Mouse (Mus musculus) MEL (cell line): ENCODE measurements at regions not wholly inside any gene's neighbourhood (a gene's known extent, or its start where the extent isn't known, plus 50 kb on each side); places are given as distances from the start of the nearest gene placed in this dataset.

Experiments
- CHD1 ChIP-seq: IDR thresholded peaks from 2 replicates; pipeline ENCODE4 v1.6.1; 2012; ENCODE audit warnings: low read depth, mild to moderate bottlenecking, inconsistent platforms, low read length, improper control_type of control experiment
- CTCF ChIP-seq, 3 experiments: IDR thresholded peaks in 2 of 3; conservative IDR thresholded peaks in 1 of 3; 2 replicates each; pipeline ENCODE4 v1.5.1; 2011 to 2012; ENCODE audit warnings: low read length in 3 of 3, low read depth in 2 of 3, mild to moderate bottlenecking in 2 of 3, improper control_type of control experiment in 1 of 3, inconsistent platforms in 1 of 3, mixed read lengths in 1 of 3, moderate library complexity in 1 of 3; ENCODE audit not compliant: control insufficient read depth in 1 of 3, insufficient read depth in 1 of 3, poor library complexity in 1 of 3, severe bottlenecking in 1 of 3
- EP300 ChIP-seq, 2 experiments: IDR thresholded peaks; 2 replicates each; pipeline ENCODE4 v1.6.1; 2011; ENCODE audit warnings: improper control_type of control experiment in 2 of 2, low read length in 2 of 2, low read depth in 1 of 2, mild to moderate bottlenecking in 1 of 2
- GATA1 ChIP-seq: IDR thresholded peaks from 2 replicates; pipeline ENCODE4 v1.6.1; 2011; ENCODE audit warnings: low read depth, low read length, improper control_type of control experiment
- HCFC1 ChIP-seq: IDR thresholded peaks from 2 replicates; pipeline ENCODE4 v1.6.1; 2012; ENCODE audit warnings: low read depth, mild to moderate bottlenecking, inconsistent platforms, low read length, improper control_type of control experiment, moderate library complexity
- MAFK ChIP-seq: IDR thresholded peaks from 2 replicates; pipeline ENCODE4 v1.6.1; 2011; ENCODE audit warnings: low read depth, mild to moderate bottlenecking, low read length, improper control_type of control experiment, borderline replicate concordance
- MYB ChIP-seq: IDR thresholded peaks from 2 replicates; pipeline ENCODE4 v1.6.1; 2011; ENCODE audit warnings: mild to moderate bottlenecking, low read depth, low read length, improper control_type of control experiment
- POLR2A ChIP-seq, 2 experiments: IDR thresholded peaks; 2 replicates each; pipeline ENCODE4 v1.6.1; 2011 to 2012; ENCODE audit warnings: low read length in 2 of 2, mild to moderate bottlenecking in 2 of 2, control low read depth in 1 of 2, improper control_type of control experiment in 1 of 2, low read depth in 1 of 2, moderate library complexity in 1 of 2; ENCODE audit not compliant: control insufficient read depth in 1 of 2, insufficient read depth in 1 of 2, poor library complexity in 1 of 2
- RAD21 ChIP-seq: IDR thresholded peaks from 2 replicates; pipeline ENCODE4 v1.6.1; 2011; ENCODE audit warnings: mild to moderate bottlenecking, low read depth, low read length, improper control_type of control experiment
- TAL1 ChIP-seq: IDR thresholded peaks from 2 replicates; pipeline ENCODE4 v1.6.1; 2012; ENCODE audit warnings: mild to moderate bottlenecking, inconsistent platforms, low read length, moderate library complexity, mixed read lengths
- TCF12 ChIP-seq: IDR thresholded peaks from 2 replicates; pipeline ENCODE4 v1.6.1; 2014; ENCODE audit warnings: low read depth, mild to moderate bottlenecking, inconsistent platforms, low read length, improper control_type of control experiment, moderate library complexity
- USF1 ChIP-seq: IDR thresholded peaks from 2 replicates; pipeline ENCODE4 v1.6.1; 2014; ENCODE audit warnings: low read depth, mild to moderate bottlenecking, inconsistent platforms, low read length, improper control_type of control experiment, moderate library complexity

DNA sequence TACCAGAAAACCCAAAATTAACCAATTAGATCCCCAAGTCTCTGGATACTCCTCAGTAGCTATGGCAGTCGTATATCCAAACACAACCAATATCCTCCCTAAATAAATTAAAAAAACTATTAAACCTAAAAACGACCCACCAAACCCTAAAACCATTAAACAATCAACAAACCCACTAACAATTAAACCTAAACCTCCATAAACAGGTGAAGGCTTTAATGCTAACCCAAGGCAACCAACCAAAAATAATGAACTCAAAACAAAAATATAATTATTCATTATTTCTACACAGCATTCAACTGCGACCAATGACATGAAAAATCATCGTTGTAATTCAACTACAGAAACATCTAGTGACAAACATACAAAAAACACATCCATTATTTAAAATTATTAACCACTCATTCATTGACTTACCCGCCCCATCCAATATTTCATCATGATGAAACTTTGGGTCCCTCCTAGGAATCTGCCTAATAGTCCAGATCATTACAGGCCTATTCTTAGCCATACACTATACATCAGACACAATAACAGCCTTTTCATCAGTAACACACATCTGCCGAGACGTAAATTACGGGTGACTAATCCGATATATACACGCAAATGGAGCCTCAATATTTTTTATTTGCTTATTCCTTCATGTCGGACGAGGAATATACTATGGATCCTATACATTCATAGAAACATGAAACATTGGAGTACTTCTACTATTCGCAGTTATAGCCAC lies 830.1 kb upstream of the Tyrp1 start:
- no peak for TF ChIP-seq POLR2A (IDR thresholded peaks at IDR 0.05; ENCODE audit: control insufficient read depth in 1 of 2, insufficient read depth in 1 of 2, low read depth in 1 of 2, low read length in 2 of 2, poor library complexity in 1 of 2)
- TF ChIP-seq CTCF (IDR thresholded peaks at IDR 0.05 in 2 of 3, conservative IDR thresholded peaks at IDR 0.05 in 1 of 3; ENCODE audit: control insufficient read depth in 1 of 3, insufficient read depth in 1 of 3, low read depth in 2 of 3, low read length in 3 of 3, poor library complexity in 1 of 3, severe bottlenecking in 1 of 3): no peak
- TF ChIP-seq RAD21: no peak
- TF ChIP-seq TCF12: no peak
- no peak for TF ChIP-seq CHD1
- no peak for TF ChIP-seq MYB
- no peak for TF ChIP-seq EP300 (IDR thresholded peaks at IDR 0.05; ENCODE audit: low read depth in 1 of 2, low read length in 2 of 2)
- TF ChIP-seq HCFC1: no peak
- no peak for TF ChIP-seq USF1
- no peak for TF ChIP-seq GATA1
- TF ChIP-seq TAL1: no peak
- TF ChIP-seq MAFK: no peak
